Mouse (Mus musculus): ENCODE results near the gene Ncs1.

The Ncs1 gene

DNA sequence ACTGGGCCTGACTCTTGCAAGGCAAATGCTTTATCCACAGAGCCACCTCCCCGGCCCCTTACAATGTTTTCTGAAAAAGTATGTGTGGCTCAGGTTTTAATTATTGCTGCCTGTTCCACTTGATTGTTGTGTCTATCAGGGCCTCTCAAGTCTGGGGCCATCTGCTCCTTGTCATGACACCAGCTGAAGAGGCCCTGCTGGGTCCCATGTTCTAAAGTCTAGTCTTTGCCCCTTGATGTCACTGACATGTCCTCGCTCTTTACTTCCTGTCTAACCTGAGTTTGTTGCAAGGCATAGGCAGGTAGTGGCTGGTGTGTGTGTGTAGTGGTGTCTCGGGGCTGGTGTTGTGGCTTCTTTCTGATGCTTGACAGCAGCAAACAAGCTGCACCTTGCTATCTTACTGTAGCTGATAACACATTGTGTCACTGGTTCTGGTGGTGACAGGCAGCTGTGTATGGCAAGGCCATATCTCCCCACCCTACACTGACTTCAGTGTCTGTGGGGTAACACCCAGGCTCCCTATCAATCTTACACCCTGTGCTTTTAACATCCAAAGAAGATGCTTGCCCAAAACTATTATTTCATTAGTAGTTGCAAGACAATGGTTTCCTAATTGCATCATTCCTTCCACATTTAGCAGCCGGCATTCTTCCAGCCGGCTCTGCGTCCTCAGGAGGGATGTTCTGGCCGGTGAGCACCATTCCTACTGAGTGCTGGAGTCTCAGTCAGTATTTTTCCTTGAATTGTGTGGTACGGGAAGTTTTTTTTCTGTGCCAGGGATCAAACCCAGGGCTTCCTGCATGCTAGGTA is 96.3 kb downstream of the Ncs1 start:
- no peak for DNase-seq (ENCODE audit: low spot score)
